ENCODE assay signal across 20 mouse cellular contexts in genomic region chr8:81502216-81502615, GRCm38 (mm10).
"Had no signal": no experiment of that assay in that cellular context is flagged by ENCODE, and none has a peak within 500 bp of the region (broad histone marks: within the 10 kb centered on the region; RNA-seq: fewer than 3 reads in every experiment).

No protein-coding gene starts in this region.

- H3K4me3 ChIP-seq: intestine, embryonic 15.5 days; kidney, embryonic 15.5 days; limb, embryonic 10.5 days; limb, embryonic 13.5 days; liver, embryonic 12.5 days; liver, embryonic 15.5 days; lung, embryonic 15.5 days; midbrain, embryonic 12.5 days; midbrain, embryonic 15.5 days; neural tube, embryonic 13.5 days; stomach, embryonic 15.5 days had no signal

- H3K9ac ChIP-seq: intestine, embryonic 15.5 days; kidney, embryonic 15.5 days; limb, embryonic 13.5 days; liver, embryonic 12.5 days; liver, embryonic 15.5 days; lung, embryonic 15.5 days; midbrain, embryonic 12.5 days; midbrain, embryonic 15.5 days; neural tube, embryonic 13.5 days; stomach, embryonic 15.5 days had no signal

- H3K27ac ChIP-seq: intestine, embryonic 15.5 days; kidney, embryonic 15.5 days; limb, embryonic 10.5 days; limb, embryonic 13.5 days; liver, embryonic 12.5 days; liver, embryonic 15.5 days; lung, embryonic 15.5 days; midbrain, embryonic 12.5 days; midbrain, embryonic 15.5 days; neural tube, embryonic 13.5 days; stomach, embryonic 15.5 days had no signal

- ATAC-seq: intestine, embryonic 15.5 days; liver, embryonic 12.5 days; midbrain, embryonic 15.5 days had no signal

- H3K4me1 ChIP-seq: intestine, embryonic 15.5 days; kidney, embryonic 15.5 days; limb, embryonic 10.5 days; limb, embryonic 13.5 days; liver, embryonic 12.5 days; liver, embryonic 15.5 days; lung, embryonic 15.5 days; midbrain, embryonic 12.5 days; midbrain, embryonic 15.5 days; neural tube, embryonic 13.5 days; stomach, embryonic 15.5 days had no signal

- H3K9me3 ChIP-seq: intestine, embryonic 15.5 days; kidney, embryonic 15.5 days; limb, embryonic 10.5 days; limb, embryonic 13.5 days; liver, embryonic 12.5 days; liver, embryonic 15.5 days; lung, embryonic 15.5 days; midbrain, embryonic 12.5 days; midbrain, embryonic 15.5 days; neural tube, embryonic 13.5 days; stomach, embryonic 15.5 days had no signal

- H3K36me3 ChIP-seq: intestine, embryonic 15.5 days; kidney, embryonic 15.5 days; limb, embryonic 10.5 days; limb, embryonic 13.5 days; liver, embryonic 12.5 days; liver, embryonic 15.5 days; lung, embryonic 15.5 days; midbrain, embryonic 12.5 days; midbrain, embryonic 15.5 days; neural tube, embryonic 13.5 days; stomach, embryonic 15.5 days had no signal

- H3K27me3 ChIP-seq: intestine, embryonic 15.5 days; kidney, embryonic 15.5 days; limb, embryonic 13.5 days; liver, embryonic 12.5 days; liver, embryonic 15.5 days; lung, embryonic 15.5 days; midbrain, embryonic 12.5 days; midbrain, embryonic 15.5 days; neural tube, embryonic 13.5 days; stomach, embryonic 15.5 days had no signal

- DNase-seq: kidney, adult 11 months; kidney, adult 8-10 months; kidney, postnatal 10 days; kidney, postnatal 36 days; liver; lung, adult 18-20 months; lung, postnatal 14 days; lung, postnatal 4 days; thymus, postnatal 36 days had no signal
